Mouse (Mus musculus) erythroblast, embryonic 14.5 days (primary cell): ENCODE data around the gene Stambp.

Experiments used
- GATA1 ChIP-seq: IDR thresholded peaks from 2 replicates; pipeline ENCODE4 v1.6.1; 2012; ENCODE audit warnings: low read length, inconsistent platforms, mixed read lengths
- TAL1 ChIP-seq: IDR thresholded peaks from 3 replicates; pipeline ENCODE4 v1.6.1; 2012; ENCODE audit warnings: low read length, inconsistent platforms, mixed read lengths

GRCm38 (mm10) chr6:83599060-83599550 is 26.6 kb upstream of the Stambp start:
- TF ChIP-seq GATA1: no peak
- no peak for TF ChIP-seq TAL1
